Mouse (Mus musculus) brain, embryonic 14.5 days (tissue): ENCODE measurements at regions not wholly inside any gene's neighbourhood (a gene's known extent, or its start where the extent isn't known, plus 50 kb on each side); places are given as distances from the start of the nearest gene placed in this dataset.

Experiments
- CTCF ChIP-seq: fragments of 200-500 bp; IDR thresholded peaks from 2 replicates; pipeline ENCODE4 v1.5.1; 2012; ENCODE audit warnings: inconsistent platforms, mild to moderate bottlenecking, moderate library complexity, borderline replicate concordance; ENCODE audit not compliant: insufficient read depth, insufficient read length; ENCODE audit errors: extremely low read depth
- POLR2A ChIP-seq: fragments of 200-500 bp; IDR thresholded peaks from 2 replicates; pipeline ENCODE4 v1.6.1; 2012; ENCODE audit warnings: mild to moderate bottlenecking, inconsistent platforms, borderline replicate concordance; ENCODE audit not compliant: poor library complexity, insufficient read depth, insufficient read length, severe bottlenecking; ENCODE audit errors: extremely low read depth

DNA sequence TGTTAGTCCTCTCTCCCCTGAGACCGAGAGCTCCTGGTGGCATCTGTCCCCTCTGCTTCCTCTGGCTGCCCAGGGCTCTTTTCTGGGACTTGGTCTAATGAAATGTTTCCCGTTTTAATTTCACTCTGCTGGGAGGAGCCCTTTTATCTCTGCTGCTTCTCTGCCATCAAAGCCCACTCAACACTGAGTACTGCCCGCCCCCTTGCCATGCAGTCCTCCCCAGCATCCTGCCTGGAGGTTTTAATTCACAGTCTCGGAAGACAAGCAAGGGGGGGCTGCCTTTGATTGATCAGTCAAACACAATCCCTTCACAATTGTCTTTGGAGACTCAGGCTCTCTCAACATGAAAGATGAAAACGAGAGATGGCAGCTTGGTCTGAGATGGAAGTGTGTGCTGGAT, 792.5 kb downstream of the Tmem114 start:
- TF ChIP-seq CTCF (no peak), POLR2A (no peak)
